Mouse (Mus musculus): ENCODE measurements at regions not wholly inside any gene's neighbourhood (a gene's known extent, or its start where the extent isn't known, plus 50 kb on each side); places are given as distances from the start of the nearest gene placed in this dataset.

GRCm38 (mm10) chr4:87662876-87663275, 370.3 kb downstream of the Mllt3 start:
- no peak overlapping the region for H3K4me3 ChIP-seq (replicated peaks in 1 of 3; ENCODE audit: low read depth in 2 of 3, low read length in 2 of 3, poor library complexity in 1 of 3)
- no peak for DNase-seq (ENCODE audit: extremely low read depth)
- TF ChIP-seq IRF4 (IDR thresholded peaks at IDR 0.05; ENCODE audit: low read depth, low read length) (no peak), POLR2A (IDR thresholded peaks at IDR 0.05; ENCODE audit: low read depth, low read length) (no peak)

GRCm38 (mm10) chr4:87658316-87658715, 374.8 kb downstream of the Mllt3 start:
- TF ChIP-seq ETS1 (conservative IDR thresholded peaks at IDR 0.05; ENCODE audit: low read depth, low read length) (no peak), JUND (conservative IDR thresholded peaks at IDR 0.05; ENCODE audit: low read depth, low read length) (no peak), CHD1 (IDR thresholded peaks at IDR 0.05; ENCODE audit: low read depth, low read length) (no peak), E2F4 (IDR thresholded peaks at IDR 0.05; ENCODE audit: insufficient replicate concordance, low read depth, low read length) (no peak), MEF2A (IDR thresholded peaks at IDR 0.05; ENCODE audit: borderline replicate concordance, low read depth, low read length) (no peak), ZKSCAN1 (IDR thresholded peaks at IDR 0.05; ENCODE audit: borderline replicate concordance, low read depth, low read length) (no peak), CTCF (conservative IDR thresholded peaks at IDR 0.05 in 1 of 2, IDR thresholded peaks at IDR 0.05 in 1 of 2; ENCODE audit: low read depth in 2 of 2, low read length in 2 of 2) (no peak), ZMIZ1 (IDR thresholded peaks at IDR 0.05; ENCODE audit: low read depth, low read length) (no peak), JUN (IDR thresholded peaks at IDR 0.05; ENCODE audit: insufficient read depth, low read depth, low read length) (no peak), KAT2A (IDR thresholded peaks at IDR 0.05; ENCODE audit: insufficient replicate concordance, low read length) (no peak), MYC (IDR thresholded peaks at IDR 0.05; ENCODE audit: low read depth, low read length) (no peak), MAZ (IDR thresholded peaks at IDR 0.05; ENCODE audit: low read depth, low read length) (no peak), ZC3H11A (IDR thresholded peaks at IDR 0.05; ENCODE audit: low read depth, low read length) (no peak), HCFC1 (IDR thresholded peaks at IDR 0.05; ENCODE audit: low read depth, low read length) (no peak), POLR2AphosphoS2 (IDR thresholded peaks at IDR 0.05; ENCODE audit: low read depth, low read length) (no peak), IRF4 (IDR thresholded peaks at IDR 0.05; ENCODE audit: low read depth, low read length) (no peak), UBTF (IDR thresholded peaks at IDR 0.05; ENCODE audit: low read depth, low read length) (no peak), RCOR1 (conservative IDR thresholded peaks at IDR 0.05; ENCODE audit: low read depth, low read length) (no peak), ZNF384 (IDR thresholded peaks at IDR 0.05; ENCODE audit: low read depth, low read length) (no peak), BHLHE40 (IDR thresholded peaks at IDR 0.05; ENCODE audit: low read depth, low read length) (no peak)
- Histone ChIP-seq H3K36me3 (replicated peaks in 1 of 2; ENCODE audit: control insufficient read depth in 1 of 2, insufficient read depth in 1 of 2, low read length in 1 of 2) (no peaks in the 10 kb centered on the region), H3K27ac (ENCODE audit: insufficient read depth, low read depth) (no peak overlapping the region), H3K4me2 (ENCODE audit: insufficient read depth, low read depth, poor library complexity, severe bottlenecking) (no peak overlapping the region), H3K9me3 (replicated peaks; ENCODE audit: low read length) (no peaks in the 10 kb centered on the region), H3K4me3 (replicated peaks in 1 of 3; ENCODE audit: low read depth in 2 of 3, low read length in 2 of 3, poor library complexity in 1 of 3) (no peak overlapping the region), H3K79me2 (replicated peaks; ENCODE audit: control insufficient read depth, extremely low read depth, insufficient read depth, poor library complexity, severe bottlenecking) (no peaks in the 10 kb centered on the region), H3K4me1 (ENCODE audit: control insufficient read depth in 1 of 2, insufficient read depth in 2 of 2) (peaks cover 0 to 10% of the 10 kb centered on the region in 2 experiments; a peak in 2 of 4 replicates), H3K27me3 (replicated peaks) (no peaks in the 10 kb centered on the region), H3K9ac (ENCODE audit: insufficient read depth, low read depth) (no peak overlapping the region)
- dilution Hi-C loops (cut with MboI; ENCODE audit: extremely low pct_ligation_motif_present, extremely low pct_unique_long_range_greater_than_20kb, low sequenced_read_pairs) (no loop called here), in situ Hi-C loops (cut with MboI; ENCODE audit: low pct_ligation_motif_present, low pct_unique_long_range_greater_than_20kb, low sequenced_read_pairs) (no loop called here)
- DNase-seq (ENCODE audit: extremely low read depth), result no peak

More at GRCm38 (mm10) chr4:87662876-87663275, 370.3 kb downstream of the Mllt3 start:
- Histone ChIP-seq H3K4me2 (ENCODE audit: insufficient read depth, low read depth, poor library complexity, severe bottlenecking) (no peak overlapping the region), H3K27ac (ENCODE audit: insufficient read depth, low read depth) (no peak overlapping the region), H3K9me3 (replicated peaks; ENCODE audit: low read length) (no peaks in the 10 kb centered on the region), H3K4me1 (ENCODE audit: control insufficient read depth in 1 of 2, insufficient read depth in 2 of 2) (no peaks in the 10 kb centered on the region; a peak in 1 of 4 replicates), H3K27me3 (replicated peaks) (no peaks in the 10 kb centered on the region), H3K9ac (ENCODE audit: insufficient read depth, low read depth) (no peak overlapping the region), H3K79me2 (replicated peaks; ENCODE audit: control insufficient read depth, extremely low read depth, insufficient read depth, poor library complexity, severe bottlenecking) (no peaks in the 10 kb centered on the region), H3K36me3 (replicated peaks in 1 of 2; ENCODE audit: control insufficient read depth in 1 of 2, insufficient read depth in 1 of 2, low read length in 1 of 2) (no peaks in the 10 kb centered on the region)
- dilution Hi-C loops (cut with MboI; ENCODE audit: extremely low pct_ligation_motif_present, extremely low pct_unique_long_range_greater_than_20kb, low sequenced_read_pairs) (no loop called here), in situ Hi-C loops (cut with MboI; ENCODE audit: low pct_ligation_motif_present, low pct_unique_long_range_greater_than_20kb, low sequenced_read_pairs) (no loop called here)
